Mouse (Mus musculus) cerebellum, adult 9-11 months (tissue): ENCODE results near the gene Gm21304.
"Not testable (repeated sequence)": the region's sequence is repeated elsewhere in the genome, so short reads cannot be mapped to it uniquely, and the experiment has no call there.

Experiments
- DNase-seq: peaks from one replicate; pipeline ENCODE4 v3.0.0; 2022

Gene Gm21304

GRCm38 (mm10) chr10:104168215-104168614 is at the start of gene Gm21304:
TSS of gene Gm21304 (plus strand) at chr10:104168515.
- DNase-seq: not testable (repeated sequence)

- DNase-seq: not testable (repeated sequence)
Observed at GRCm38 (mm10) chr10:104142687-104143086, 25.6 kb upstream of the Gm21304 start, which contains the start of gene Gm21293. TSS of gene Gm21293 (plus strand) at chr10:104142987.

- not testable (repeated sequence) for DNase-seq
Observed at GRCm38 (mm10) chr10:104151197-104151596, 17.1 kb upstream of the Gm21304 start, which contains the start of gene Gm6763. TSS of gene Gm6763 (plus strand) at chr10:104151497.

GRCm38 (mm10) chr10:104159706-104160105 is 8.6 kb upstream of the Gm21304 start, which contains the start of gene Gm8764:
TSS of gene Gm8764 (plus strand) at chr10:104160006.
- DNase-seq: not testable (repeated sequence)

GRCm38 (mm10) chr10:104176724-104177123 is 8.4 kb downstream of the Gm21304 start, which contains the start of gene Gm21312:
TSS of gene Gm21312 (plus strand) at chr10:104177024.
- DNase-seq: not testable (repeated sequence)

- not testable (repeated sequence) for DNase-seq
Observed at GRCm38 (mm10) chr10:104185233-104185632, 16.9 kb downstream of the Gm21304 start, which contains the start of gene Gm20765. TSS of gene Gm20765 (plus strand) at chr10:104185533.

- not testable (repeated sequence) for DNase-seq
Observed at GRCm38 (mm10) chr10:104193742-104194141, 25.4 kb downstream of the Gm21304 start, which contains the start of gene Gm4340. TSS of gene Gm4340 (plus strand) at chr10:104194042.

- no peak for DNase-seq
Observed at GRCm38 (mm10) chr10:104209655-104210054, 41.3 kb downstream of the Gm21304 start.

- no peak for DNase-seq
Observed at GRCm38 (mm10) chr10:104210268-104210990, 42.1 kb downstream of the Gm21304 start.

- no peak for DNase-seq
Observed at GRCm38 (mm10) chr10:104214527-104214926, 46.2 kb downstream of the Gm21304 start.
